Mouse (Mus musculus): ENCODE results near the gene Ifnb1. TPM values are rescaled to one million over a fixed set of nuclear protein-coding genes. Genes with fewer than 3 reads are reported as not detected.
A peak's percentile ranks its signal among the peaks of the same experiment; 100 is the strongest.
"Not testable (repeated sequence)": the region's sequence is repeated elsewhere in the genome, so short reads cannot be mapped to it uniquely, and the experiment has no call there.

The Ifnb1 gene
- polyA plus RNA-seq (2015; fragmentation: Nextera tagmentation; extraction: Ambion mirVana): not detected in 2 replicates

DNA sequence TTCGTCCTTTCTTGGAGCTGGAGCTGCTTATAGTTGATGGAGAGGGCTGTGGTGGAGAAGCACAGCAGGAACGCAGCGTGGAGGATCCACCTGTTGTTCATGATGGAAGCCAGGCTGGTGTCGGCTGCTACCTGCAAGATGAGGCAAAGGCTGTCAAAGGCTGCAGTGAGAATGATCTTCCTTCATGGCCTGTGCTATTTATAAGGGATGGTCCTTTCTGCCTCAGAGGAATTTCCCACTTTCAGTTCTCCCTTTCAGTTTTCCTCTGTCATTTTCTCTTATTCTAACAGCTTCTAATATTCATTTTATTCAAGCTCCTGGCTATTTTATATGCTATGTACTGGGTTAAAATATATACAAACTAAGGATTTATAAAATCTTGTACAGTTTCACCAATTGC, at the start of gene Ifnb1:
TSS of gene Ifnb1 (minus strand) at position 101 of the 400 bp plus-strand sequence.
- no peak for ATAC-seq
- Histone ChIP-seq H3K9me3 (ENCODE audit: control insufficient read depth, low read length) (no peaks in the 10 kb centered on the region), H3K27ac (ENCODE audit: low read length) (no peak within 1 kb of the TSS), H3K4me3 (ENCODE audit: low read length) (no peak within 1 kb of the TSS), H3K4me1 (ENCODE audit: control insufficient read depth, insufficient read depth, low read length) (no peaks in the 10 kb centered on the region), H3K36me3 (ENCODE audit: control insufficient read depth, insufficient read depth, low read length) (no peaks in the 10 kb centered on the region), H3K27me3 (replicated peaks; ENCODE audit: control insufficient read depth, insufficient read depth, low read length) (no peaks in the 10 kb centered on the region), H3K4me2 (ENCODE audit: low read depth, low read length) (no peak within 1 kb of the TSS), H3K9ac (ENCODE audit: low read depth, low read length) (no peak within 1 kb of the TSS)
- 77% methylated on average over 4 of the region's 4 CpGs for WGBS

DNA sequence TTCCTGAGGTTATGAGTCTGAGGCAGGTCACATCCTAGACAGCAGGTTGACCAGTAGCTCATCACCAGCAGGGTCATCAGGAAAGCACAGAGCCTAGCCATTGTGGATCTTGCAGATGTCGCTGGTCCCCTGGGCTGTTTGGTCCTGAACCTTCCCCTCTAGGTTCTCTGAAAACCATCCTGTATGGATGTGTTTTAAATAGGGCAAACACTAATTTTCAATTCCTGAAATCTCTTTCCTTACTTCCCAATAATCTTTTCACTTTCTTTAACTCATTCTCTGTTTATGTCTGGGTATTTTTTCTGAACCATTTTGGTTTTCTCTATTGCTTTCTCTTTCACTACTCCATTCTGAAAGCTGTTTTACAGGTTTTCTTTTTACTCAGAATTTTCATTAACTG, 49.1 kb upstream of the Ifnb1 start, which contains the start of gene Ifna14:
TSS of gene Ifna14 (minus strand) at position 101 of the 400 bp plus-strand sequence.
- no peak within 1 kb of the TSS for H3K4me2 ChIP-seq (ENCODE audit: low read depth, low read length)
- no peak within 1 kb of the TSS for H3K9ac ChIP-seq (ENCODE audit: low read depth, low read length)
- WGBS: 77% methylated on average over 1 of the region's 1 CpGs
- ATAC-seq: no peak
- no peaks in the 10 kb centered on the region for H3K36me3 ChIP-seq (ENCODE audit: control insufficient read depth, insufficient read depth, low read length)
- no peaks in the 10 kb centered on the region for H3K4me1 ChIP-seq (ENCODE audit: control insufficient read depth, insufficient read depth, low read length)
- no peak within 1 kb of the TSS for H3K4me3 ChIP-seq (ENCODE audit: low read length)
- H3K27ac ChIP-seq (ENCODE audit: low read length): no peak within 1 kb of the TSS
- H3K27me3 ChIP-seq (replicated peaks; ENCODE audit: control insufficient read depth, insufficient read depth, low read length): no peaks in the 10 kb centered on the region
- no peaks in the 10 kb centered on the region for H3K9me3 ChIP-seq (ENCODE audit: control insufficient read depth, low read length)

- Histone ChIP-seq H3K4me2 (ENCODE audit: low read depth, low read length) (no peak overlapping the region), H3K27me3 (replicated peaks; ENCODE audit: control insufficient read depth, insufficient read depth, low read length) (no peaks in the 10 kb centered on the region), H3K36me3 (ENCODE audit: control insufficient read depth, insufficient read depth, low read length) (no peaks in the 10 kb centered on the region), H3K4me1 (ENCODE audit: control insufficient read depth, insufficient read depth, low read length) (no peaks in the 10 kb centered on the region), H3K9ac (ENCODE audit: low read depth, low read length) (no peak overlapping the region), H3K4me3 (ENCODE audit: low read length) (no peak overlapping the region), H3K9me3 (ENCODE audit: control insufficient read depth, low read length) (no peaks in the 10 kb centered on the region), H3K27ac (ENCODE audit: low read length) (no peak overlapping the region)
- 96% methylated on average over 1 of the region's 1 CpGs for WGBS
- ATAC-seq: no peak
These were observed 39.2 kb upstream of the Ifnb1 start for GRCm38 (mm10) chr4:88561791-88562190.

GRCm38 (mm10) chr4:88558145-88558544, 35.6 kb upstream of the Ifnb1 start, which contains the start of gene Ifna15:
Ifna15 (minus strand) TSS chr4:88558245.
- H3K4me1 ChIP-seq (ENCODE audit: control insufficient read depth, insufficient read depth, low read length); H3K27ac ChIP-seq (ENCODE audit: low read length); H3K4me3 ChIP-seq (ENCODE audit: low read length); ATAC-seq; H3K9me3 ChIP-seq (ENCODE audit: control insufficient read depth, low read length); H3K9ac ChIP-seq (ENCODE audit: low read depth, low read length); H3K4me2 ChIP-seq (ENCODE audit: low read depth, low read length); H3K27me3 ChIP-seq (replicated peaks; ENCODE audit: control insufficient read depth, insufficient read depth, low read length); H3K36me3 ChIP-seq (ENCODE audit: control insufficient read depth, insufficient read depth, low read length): not testable (repeated sequence)

DNA sequence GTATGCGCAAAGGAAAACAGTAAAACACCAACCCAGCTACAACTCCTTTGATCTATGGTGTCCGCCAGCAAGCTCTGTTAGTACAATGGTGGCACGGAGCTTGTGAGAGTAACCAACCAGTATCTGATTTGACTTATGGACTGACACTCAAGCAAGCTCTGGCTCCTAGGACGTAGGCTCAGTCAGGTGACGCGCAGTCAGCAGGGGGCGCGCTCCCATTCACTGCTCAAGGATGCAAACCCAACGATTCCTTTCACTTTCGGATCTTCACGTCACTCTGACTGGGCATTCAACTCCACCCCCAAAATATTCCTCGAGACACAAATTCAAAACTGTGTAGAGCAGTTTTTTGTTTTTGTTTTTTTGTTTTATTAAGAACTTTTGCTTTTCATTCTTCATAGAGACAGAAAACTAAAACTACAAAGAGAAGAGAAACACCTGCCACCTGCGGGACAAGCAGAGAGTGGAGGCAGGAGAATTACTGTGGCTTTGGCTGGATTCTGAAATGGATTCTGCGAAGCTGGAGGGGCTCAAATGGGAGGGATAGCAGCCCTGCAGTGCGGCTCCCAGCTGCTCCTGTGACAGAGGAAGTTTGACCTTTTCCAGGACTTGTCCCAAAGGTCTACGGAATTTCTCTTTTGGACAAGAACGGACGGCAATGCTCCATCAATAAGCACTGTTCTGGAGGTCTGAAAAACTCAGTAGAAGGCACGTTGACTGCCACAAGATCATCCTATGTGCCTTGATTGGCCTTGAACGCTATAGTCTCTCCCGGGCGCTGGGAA, 27.8 kb upstream of the Ifnb1 start:
- no peaks in the 10 kb centered on the region for H3K4me1 ChIP-seq (ENCODE audit: control insufficient read depth, insufficient read depth, low read length)
- H3K4me2 ChIP-seq (ENCODE audit: low read depth, low read length): peak overlapping the region; percentile 53
- H3K9ac ChIP-seq (ENCODE audit: low read depth, low read length): no peak overlapping the region
- ATAC-seq: peak; percentile 94
- no peaks in the 10 kb centered on the region for H3K36me3 ChIP-seq (ENCODE audit: control insufficient read depth, insufficient read depth, low read length)
- no peaks in the 10 kb centered on the region for H3K9me3 ChIP-seq (ENCODE audit: control insufficient read depth, low read length)
- H3K27me3 ChIP-seq (replicated peaks; ENCODE audit: control insufficient read depth, insufficient read depth, low read length): no peaks in the 10 kb centered on the region
- H3K27ac ChIP-seq (ENCODE audit: low read length): no peak overlapping the region
- H3K4me3 ChIP-seq (ENCODE audit: low read length): peak overlapping the region; percentile 39
- 32% methylated on average over 22 of the region's 22 CpGs for WGBS

- ATAC-seq: no peak
- Histone ChIP-seq H3K9ac (ENCODE audit: low read depth, low read length) (no peak overlapping the region), H3K4me3 (ENCODE audit: low read length) (no peak overlapping the region), H3K27ac (ENCODE audit: low read length) (no peak overlapping the region), H3K36me3 (ENCODE audit: control insufficient read depth, insufficient read depth, low read length) (no peaks in the 10 kb centered on the region), H3K4me2 (ENCODE audit: low read depth, low read length) (no peak overlapping the region), H3K27me3 (replicated peaks; ENCODE audit: control insufficient read depth, insufficient read depth, low read length) (no peaks in the 10 kb centered on the region), H3K4me1 (ENCODE audit: control insufficient read depth, insufficient read depth, low read length) (no peaks in the 10 kb centered on the region), H3K9me3 (ENCODE audit: control insufficient read depth, low read length) (no peaks in the 10 kb centered on the region)
- 79% methylated on average over 1 of the region's 1 CpGs for WGBS
These were observed 25.4 kb upstream of the Ifnb1 start for GRCm38 (mm10) chr4:88547986-88548385.

- peak; percentile 56; the same call in 1 of the 2 replicates for ATAC-seq
- Histone ChIP-seq H3K27me3 (replicated peaks; ENCODE audit: control insufficient read depth, insufficient read depth, low read length) (no peaks in the 10 kb centered on the region), H3K4me1 (ENCODE audit: control insufficient read depth, insufficient read depth, low read length) (no peaks in the 10 kb centered on the region), H3K4me2 (ENCODE audit: low read depth, low read length) (no peak overlapping the region), H3K9me3 (ENCODE audit: control insufficient read depth, low read length) (no peaks in the 10 kb centered on the region), H3K9ac (ENCODE audit: low read depth, low read length) (no peak overlapping the region), H3K36me3 (ENCODE audit: control insufficient read depth, insufficient read depth, low read length) (no peaks in the 10 kb centered on the region), H3K27ac (ENCODE audit: low read length) (no peak overlapping the region), H3K4me3 (ENCODE audit: low read length) (no peak overlapping the region)
- WGBS: 45% methylated on average over 2 of the region's 2 CpGs
These were observed 21.2 kb upstream of the Ifnb1 start for GRCm38 (mm10) chr4:88543649-88544234.

DNA sequence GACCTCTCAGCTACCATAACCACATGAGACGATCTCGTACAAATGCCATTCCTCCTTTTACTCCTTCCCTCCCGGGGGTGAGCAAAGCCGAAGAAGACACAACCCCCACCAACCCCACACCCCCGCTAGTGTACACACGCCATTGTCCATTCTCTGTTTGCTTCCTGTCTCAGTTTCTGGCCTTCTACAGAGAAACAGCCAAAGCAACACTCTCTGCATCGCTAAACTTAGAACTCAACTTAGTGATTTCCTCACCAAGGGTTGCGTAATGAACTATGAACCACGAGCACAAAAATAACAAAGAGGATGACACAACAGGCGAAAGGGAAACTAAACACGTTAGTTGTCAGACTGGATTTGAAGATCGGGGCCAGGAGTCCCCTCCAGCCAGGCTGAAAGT, 14.8 kb upstream of the Ifnb1 start:
- Histone ChIP-seq H3K4me2 (ENCODE audit: low read depth, low read length) (no peak overlapping the region), H3K4me3 (ENCODE audit: low read length) (no peak overlapping the region), H3K4me1 (ENCODE audit: control insufficient read depth, insufficient read depth, low read length) (0 out of 2 replicates have a peak, but pooled peaks cover 8% of the 10 kb centered on the region), H3K9me3 (ENCODE audit: control insufficient read depth, low read length) (no peaks in the 10 kb centered on the region), H3K36me3 (ENCODE audit: control insufficient read depth, insufficient read depth, low read length) (no peaks in the 10 kb centered on the region), H3K27ac (ENCODE audit: low read length) (no peak overlapping the region), H3K27me3 (replicated peaks; ENCODE audit: control insufficient read depth, insufficient read depth, low read length) (no peaks in the 10 kb centered on the region), H3K9ac (ENCODE audit: low read depth, low read length) (no peak overlapping the region)
- peak; percentile 50; the same call in 1 of the 2 replicates for ATAC-seq
- WGBS: 48% methylated on average over 12 of the region's 12 CpGs

- Histone ChIP-seq H3K27me3 (replicated peaks; ENCODE audit: control insufficient read depth, insufficient read depth, low read length) (no peaks in the 10 kb centered on the region), H3K27ac (ENCODE audit: low read length) (no peak overlapping the region), H3K4me1 (ENCODE audit: control insufficient read depth, insufficient read depth, low read length) (0 out of 2 replicates have a peak, but pooled peaks cover 8% of the 10 kb centered on the region), H3K9me3 (ENCODE audit: control insufficient read depth, low read length) (no peaks in the 10 kb centered on the region), H3K36me3 (ENCODE audit: control insufficient read depth, insufficient read depth, low read length) (no peaks in the 10 kb centered on the region), H3K9ac (ENCODE audit: low read depth, low read length) (no peak overlapping the region), H3K4me2 (ENCODE audit: low read depth, low read length) (no peak overlapping the region), H3K4me3 (ENCODE audit: low read length) (no peak overlapping the region)
- 42% methylated on average over 7 of the region's 7 CpGs for WGBS
- peak; percentile 56; the same call in 1 of the 2 replicates for ATAC-seq
These were observed 14.1 kb upstream of the Ifnb1 start for GRCm38 (mm10) chr4:88536640-88537039.
